ENCODE assay signal across 7 mouse cellular contexts in genomic region chr19:7240782-7241690, GRCm38 (mm10). TPM values are rescaled to one million over a fixed set of nuclear protein-coding genes. Genes with fewer than 3 reads are reported as not detected.
A peak's percentile ranks its signal among the peaks of the same experiment; 100 is the strongest.
DNase-seq lines count a peak whose midpoint lies in the region; ATAC-seq lines count a peak whose summit lies in the region.

Gene Naa40 (minus strand): TSS chr19:7241183.

- DNase-seq in adrenal gland, adult 18-20 months (ENCODE audit: low spot score in 2 of 2), result peak; percentile 92 to 93
- DNase-seq in embryo, embryonic 11 days, result peak; percentile 98
- peak; percentile 82 to 89 for DNase-seq in gastrocnemius, postnatal 36 days
- DNase-seq in left cerebral cortex, postnatal 25 days (ENCODE audit: low spot score in 2 of 2), result peak; percentile 93 to 96
- peak; percentile 93 for DNase-seq in midbrain, embryonic 10.5 days (ENCODE audit: low spot score)
- DNase-seq in right cerebral cortex, postnatal 4 days, result peak; percentile 93

- intact Hi-C loops in gastrocnemius, postnatal 36 days (cut with DNase I), result no loop called here
- intact Hi-C loops in left cerebral cortex, postnatal 25 days (cut with DNase I), result loop anchor here (2.0 kb wide), 1 partner anchor 176 kb away; the partner anchor contains the start of gene 2700081O15Rik

- peak within 1 kb of the TSS; percentile 78 for H3K9ac ChIP-seq in intestine, embryonic 15.5 days

- peak within 1 kb of the TSS; percentile 81 for H3K4me3 ChIP-seq in intestine, embryonic 15.5 days (replicated peaks)
- peak within 1 kb of the TSS; percentile 87 for H3K4me3 ChIP-seq in midbrain, embryonic 10.5 days

- ATAC-seq in intestine, embryonic 15.5 days, result peak; percentile 98

- H3K4me2 ChIP-seq in intestine, embryonic 15.5 days (replicated peaks), result peak within 1 kb of the TSS; percentile 90

- no peaks in the 10 kb centered on the region for H3K27me3 ChIP-seq in intestine, embryonic 15.5 days (replicated peaks)
- peaks cover 20% of the 10 kb centered on the region for H3K27me3 ChIP-seq in midbrain, embryonic 10.5 days (ENCODE audit: low read depth, poor library complexity, severe bottlenecking)

- no peaks in the 10 kb centered on the region for H3K9me3 ChIP-seq in intestine, embryonic 15.5 days
- H3K9me3 ChIP-seq in midbrain, embryonic 10.5 days (replicated peaks), result no peaks in the 10 kb centered on the region

- peak within 1 kb of the TSS; percentile 83 for H3K27ac ChIP-seq in intestine, embryonic 15.5 days
- H3K27ac ChIP-seq in midbrain, embryonic 10.5 days (replicated peaks), result peak within 1 kb of the TSS; percentile 96

- under 1% methylated on average over 80 of the region's 80 CpGs for WGBS in intestine, embryonic 15.5 days
- WGBS in midbrain, embryonic 10.5 days, result 1% methylated on average over 80 of the region's 80 CpGs

- peaks cover 8% of the 10 kb centered on the region; the same call in 1 of the 2 replicates for H3K36me3 ChIP-seq in intestine, embryonic 15.5 days
- peaks cover 29% of the 10 kb centered on the region for H3K36me3 ChIP-seq in midbrain, embryonic 10.5 days

- H3K4me1 ChIP-seq in intestine, embryonic 15.5 days (replicated peaks), result peaks cover 10% of the 10 kb centered on the region
- H3K4me1 ChIP-seq in midbrain, embryonic 10.5 days, result peaks cover 28% of the 10 kb centered on the region

RNA-seq across cellular contexts. Expression of gene Naa40, which starts in this region (rescaled TPM):
- total RNA-seq in adrenal gland, adult 18-20 months (2021), result 10 to 100 TPM; 18.6 to 20.7 TPM
- 10 to 100 TPM in 1 of 2 experiments, 1 to 10 TPM in 1; 7.8 to 11.3 TPM for total RNA-seq in gastrocnemius, postnatal 36 days (2021)
- polyA plus RNA-seq in intestine, embryonic 15.5 days (2015; fragmentation: Nextera tagmentation; extraction: Ambion mirVana), result 49.8 and 52.9 TPM in 2 replicates
- total RNA-seq in left cerebral cortex, postnatal 25 days (2021), result 10 to 100 TPM; 31.3 to 36.6 TPM
- 105 and 107 TPM in 2 replicates for polyA plus RNA-seq in midbrain, embryonic 10.5 days (2016; fragmentation: Nextera tagmentation; extraction: Ambion mirVana)

Comparison
In these comparisons a context has a peak if more than half of its experiments do, and no peak if none do; other contexts are left out.
1. Peak in every context shown above with its lines: DNase-seq, ATAC-seq, H3K4me3 ChIP-seq and H3K27ac ChIP-seq.